9 mouse cellular contexts compared by ENCODE assay signal in the genomic region with DNA sequence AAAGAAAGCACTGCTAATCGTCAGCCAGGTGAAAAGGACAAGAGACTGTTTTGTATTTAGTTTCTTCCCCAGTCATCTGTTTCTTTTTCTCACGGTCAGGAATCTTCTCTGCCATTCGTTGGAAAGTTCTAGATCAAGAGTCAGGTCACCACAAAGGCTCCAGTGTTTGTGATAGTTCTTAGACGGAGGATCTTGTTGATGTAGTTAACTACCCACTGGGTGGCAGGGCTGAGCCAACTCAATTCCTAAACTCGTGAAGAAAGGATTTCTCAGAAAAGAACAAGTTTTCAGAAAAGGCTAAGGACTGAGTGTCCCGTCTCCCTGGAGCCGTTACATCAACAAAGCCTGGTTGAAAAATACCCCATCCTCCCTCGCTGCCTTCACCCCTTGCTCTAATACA. TPM values are rescaled to one million over a fixed set of nuclear protein-coding genes. Genes with fewer than 3 reads are reported as not detected.
DNase-seq lines count a peak whose midpoint lies in the region; ATAC-seq and TF ChIP-seq lines count a peak whose summit lies in the region.
"Had no signal": no experiment of that assay in that cellular context is flagged by ENCODE, and none has a peak within 500 bp of the region (broad histone marks: within the 10 kb centered on the region; RNA-seq: fewer than 3 reads in every experiment).

No protein-coding gene starts in this region.

- peaks cover 23% of the 10 kb centered on the region for H3K4me1 ChIP-seq in midbrain, embryonic 10.5 days
- H3K4me1 ChIP-seq in midbrain, embryonic 13.5 days (replicated peaks), result peaks cover 14% of the 10 kb centered on the region; the same call in 1 of the 2 replicates
- no peaks in the 10 kb centered on the region for H3K4me1 ChIP-seq in cortical plate, adult 2 months (ENCODE audit: control insufficient read depth, insufficient read depth, low read length)
- peaks cover 9% of the 10 kb centered on the region; the same call in 1 of the 2 replicates for H3K4me1 ChIP-seq in lung, embryonic 14.5 days (ENCODE audit: insufficient read depth)

- peaks cover 23% of the 10 kb centered on the region for H3K27me3 ChIP-seq in midbrain, embryonic 10.5 days (ENCODE audit: low read depth, poor library complexity, severe bottlenecking)
- no peaks in the 10 kb centered on the region for H3K27me3 ChIP-seq in midbrain, embryonic 13.5 days
- no peaks in the 10 kb centered on the region for H3K27me3 ChIP-seq in lung, embryonic 14.5 days (ENCODE audit: insufficient read depth, low read length)
- no peaks in the 10 kb centered on the region for H3K27me3 ChIP-seq in splenic B cell, adult 2 months (ENCODE audit: control insufficient read depth, insufficient read depth, low read length, poor library complexity, severe bottlenecking)

- H3K4me2 ChIP-seq in midbrain, embryonic 13.5 days (replicated peaks), result no peak overlapping the region
- no peak overlapping the region for H3K4me2 ChIP-seq in lung, embryonic 14.5 days

- H3K4me3 ChIP-seq in midbrain, embryonic 10.5 days, result no peak overlapping the region
- no peak overlapping the region for H3K4me3 ChIP-seq in midbrain, embryonic 13.5 days (replicated peaks)
- H3K4me3 ChIP-seq in cortical plate, adult 2 months (ENCODE audit: insufficient read depth, low read length), result no peak overlapping the region
- H3K4me3 ChIP-seq in lung, embryonic 14.5 days (ENCODE audit: low read depth, low read length), result no peak overlapping the region

- H3K9ac ChIP-seq in midbrain, embryonic 13.5 days (replicated peaks), result no peak overlapping the region
- peak overlapping the region; percentile 22; the same call in 1 of the 2 replicates for H3K9ac ChIP-seq in lung, embryonic 14.5 days

- no peak overlapping the region for H3K27ac ChIP-seq in midbrain, embryonic 10.5 days (replicated peaks)
- H3K27ac ChIP-seq in midbrain, embryonic 13.5 days, result no peak overlapping the region
- H3K27ac ChIP-seq in cortical plate, adult 2 months (ENCODE audit: insufficient read depth, low read length), result no peak overlapping the region
- H3K27ac ChIP-seq in lung, embryonic 14.5 days (ENCODE audit: low read depth), result no peak overlapping the region

- DNase-seq in cerebellum, adult 18-20 months, result peak; percentile 32 to 36
- no peak for DNase-seq in cerebellum, adult 11 months
- DNase-seq in midbrain, embryonic 10.5 days (ENCODE audit: low spot score), result peak; percentile 31
- peak; percentile 88 for DNase-seq in lung, embryonic 14.5 days
- DNase-seq in splenic B cell, adult 2 months (ENCODE audit: low read depth, low spot score), result peak; percentile 79

- peak; percentile 63 for TF ChIP-seq CTCF in cortical plate, adult 2 months (IDR thresholded peaks at IDR 0.05; ENCODE audit: extremely low read depth, insufficient read depth, low read length)
- peak; percentile 67 for TF ChIP-seq CTCF in lung, embryonic 14.5 days (IDR thresholded peaks at IDR 0.05; ENCODE audit: low read depth)

- H3K9me3 ChIP-seq in midbrain, embryonic 10.5 days (replicated peaks), result no peaks in the 10 kb centered on the region
- H3K9me3 ChIP-seq in midbrain, embryonic 13.5 days, result no peaks in the 10 kb centered on the region
- H3K9me3 ChIP-seq in lung, embryonic 14.5 days (ENCODE audit: low read depth, low read length), result no peaks in the 10 kb centered on the region

- ATAC-seq in midbrain, embryonic 13.5 days, result no peak
- ATAC-seq in hematopoietic stem cell, adult 5-6 weeks (replicated peaks in 1 of 2; ENCODE audit: insufficient read depth in 1 of 2, low FRiP score in 2 of 2, low TSS enrichment in 1 of 2, low read depth in 1 of 2, poor library complexity in 2 of 2, severe bottlenecking in 2 of 2), result peak; percentile 60 to 74
- no peak for ATAC-seq in lung, embryonic 14.5 days (ENCODE audit: insufficient read depth)

- WGBS in midbrain, embryonic 10.5 days, result 32% methylated on average over 8 of the region's 8 CpGs
- 17% methylated on average over 8 of the region's 8 CpGs for WGBS in midbrain, embryonic 13.5 days
- WGBS in lung, embryonic 14.5 days, result 5% methylated on average over 8 of the region's 8 CpGs

- H3K36me3 ChIP-seq in midbrain, embryonic 10.5 days, result no peaks in the 10 kb centered on the region
- no peaks in the 10 kb centered on the region for H3K36me3 ChIP-seq in midbrain, embryonic 13.5 days
- no peaks in the 10 kb centered on the region for H3K36me3 ChIP-seq in lung, embryonic 14.5 days (ENCODE audit: insufficient read depth)
- no peaks in the 10 kb centered on the region for H3K36me3 ChIP-seq in splenic B cell, adult 2 months (ENCODE audit: control insufficient read depth, insufficient read depth, low read length, poor library complexity, severe bottlenecking)

- TF ChIP-seq POLR2A in cortical plate, adult 2 months (IDR thresholded peaks at IDR 0.05; ENCODE audit: extremely low read depth, insufficient read depth, low read length), result no peak

RNA-seq across cellular contexts. Expression of a gene that starts 6.6 kb away (rescaled TPM):
- polyA plus RNA-seq in midbrain, embryonic 10.5 days (2016; fragmentation: Nextera tagmentation; extraction: Ambion mirVana), result 31.5 and 41.7 TPM in 2 replicates
- polyA plus RNA-seq in midbrain, embryonic 13.5 days (2015; fragmentation: Nextera tagmentation; extraction: Ambion mirVana), result 52.2 and 57.6 TPM in 2 replicates
- polyA plus RNA-seq in cortical plate, adult 2 months (2012; rRNA removed), result 31.4 and 38.5 TPM in 2 replicates
- total RNA-seq in hematopoietic stem cell, adult 5-6 weeks (2017), result 332 and 487 TPM in 2 replicates
- 77.2 and 96.5 TPM in 2 replicates for polyA plus RNA-seq in lung, embryonic 14.5 days (2014; fragmentation: Nextera tagmentation; extraction: Ambion mirVana)

RNA-seq across cellular contexts. Expression of a gene that starts 25.6 kb away (rescaled TPM):
- 0.62 and 1.6 TPM in 2 replicates for polyA plus RNA-seq in midbrain, embryonic 10.5 days (2016; fragmentation: Nextera tagmentation; extraction: Ambion mirVana)
- 0.81 and 1.7 TPM in 2 replicates for polyA plus RNA-seq in midbrain, embryonic 13.5 days (2015; fragmentation: Nextera tagmentation; extraction: Ambion mirVana)
- polyA plus RNA-seq in cortical plate, adult 2 months (2012; rRNA removed), result not detected in 2 replicates
- not detected in 2 replicates for total RNA-seq in hematopoietic stem cell, adult 5-6 weeks (2017)
- polyA plus RNA-seq in lung, embryonic 14.5 days (2014; fragmentation: Nextera tagmentation; extraction: Ambion mirVana), result 0.89 and 1.2 TPM in 2 replicates
- total RNA-seq: layer of hippocampus, adult 8-10 months had no signal

RNA-seq across cellular contexts. Expression of a gene that starts 26.2 kb away (rescaled TPM):
- 1.5 and 2.1 TPM in 2 replicates for polyA plus RNA-seq in midbrain, embryonic 10.5 days (2016; fragmentation: Nextera tagmentation; extraction: Ambion mirVana)
- polyA plus RNA-seq in midbrain, embryonic 13.5 days (2015; fragmentation: Nextera tagmentation; extraction: Ambion mirVana), result 0.62 and 0.76 TPM in 2 replicates
- 1.4 and 1.5 TPM in 2 replicates for polyA plus RNA-seq in cortical plate, adult 2 months (2012; rRNA removed)
- not detected in 2 replicates for total RNA-seq in hematopoietic stem cell, adult 5-6 weeks (2017)
- polyA plus RNA-seq in lung, embryonic 14.5 days (2014; fragmentation: Nextera tagmentation; extraction: Ambion mirVana), result 0.20 and 0.35 TPM in 2 replicates

RNA-seq across cellular contexts. Expression of a gene that starts 42.8 kb away (rescaled TPM):
- 25.2 and 31.8 TPM in 2 replicates for polyA plus RNA-seq in midbrain, embryonic 10.5 days (2016; fragmentation: Nextera tagmentation; extraction: Ambion mirVana)
- polyA plus RNA-seq in midbrain, embryonic 13.5 days (2015; fragmentation: Nextera tagmentation; extraction: Ambion mirVana), result 41.1 and 42.0 TPM in 2 replicates
- 44.5 and 55.9 TPM in 2 replicates for polyA plus RNA-seq in cortical plate, adult 2 months (2012; rRNA removed)
- total RNA-seq in hematopoietic stem cell, adult 5-6 weeks (2017), result 84.4 and 87.4 TPM in 2 replicates
- polyA plus RNA-seq in lung, embryonic 14.5 days (2014; fragmentation: Nextera tagmentation; extraction: Ambion mirVana), result 17.8 and 22.9 TPM in 2 replicates

RNA-seq across cellular contexts. Expression of a gene that starts 45.2 kb away (rescaled TPM):
- 1.0 and 1.7 TPM in 2 replicates for polyA plus RNA-seq in midbrain, embryonic 10.5 days (2016; fragmentation: Nextera tagmentation; extraction: Ambion mirVana)
- polyA plus RNA-seq in midbrain, embryonic 13.5 days (2015; fragmentation: Nextera tagmentation; extraction: Ambion mirVana), result 5.3 and 6.5 TPM in 2 replicates
- 61.6 and 61.9 TPM in 2 replicates for polyA plus RNA-seq in cortical plate, adult 2 months (2012; rRNA removed)
- not detected in 2 replicates for total RNA-seq in hematopoietic stem cell, adult 5-6 weeks (2017)
- 2.0 and 2.5 TPM in 2 replicates for polyA plus RNA-seq in lung, embryonic 14.5 days (2014; fragmentation: Nextera tagmentation; extraction: Ambion mirVana)

Comparison
In these comparisons a context has a peak if more than half of its experiments do, and no peak if none do; other contexts are left out.
1. ATAC-seq: peak in hematopoietic stem cell, adult 5-6 weeks (2 of 2); none in midbrain, embryonic 13.5 days (single experiment) and lung, embryonic 14.5 days (single experiment).